Mouse (Mus musculus): Measurements from ENCODE around the gene Gins1.
"Not testable (repeated sequence)": the region's sequence is repeated elsewhere in the genome, so short reads cannot be mapped to it uniquely, and the experiment has no call there.

Gins1 gene

GRCm38 (mm10) chr2:150910295-150910881 is 5.2 kb downstream of the Gins1 start:
- no peak for DNase-seq (ENCODE audit: low spot score in 2 of 2)

- no peak for DNase-seq (ENCODE audit: low spot score in 2 of 2)
These were observed 9.7 kb downstream of the Gins1 start for GRCm38 (mm10) chr2:150914781-150915515.

GRCm38 (mm10) chr2:150915786-150916185 is 10.6 kb downstream of the Gins1 start:
- no peak for DNase-seq (ENCODE audit: low spot score in 2 of 2)

GRCm38 (mm10) chr2:150918720-150919119 is 13.5 kb downstream of the Gins1 start:
- DNase-seq (ENCODE audit: low spot score in 2 of 2) = no peak

GRCm38 (mm10) chr2:150920543-150920942 is 15.3 kb downstream of the Gins1 start:
- DNase-seq (ENCODE audit: low spot score in 2 of 2) = no peak

- peak in 1 of 2 experiments; percentile 46 for DNase-seq (ENCODE audit: low spot score in 2 of 2)
These were observed 16.5 kb downstream of the Gins1 start for GRCm38 (mm10) chr2:150921697-150922096.

- no peak for DNase-seq (ENCODE audit: low spot score in 2 of 2)
These were observed 17.0 kb downstream of the Gins1 start for GRCm38 (mm10) chr2:150922165-150922564.

GRCm38 (mm10) chr2:150923026-150923425 is 17.8 kb downstream of the Gins1 start:
- DNase-seq (ENCODE audit: low spot score in 2 of 2) = no peak

GRCm38 (mm10) chr2:150923505-150923904 is 18.3 kb downstream of the Gins1 start:
- DNase-seq (ENCODE audit: low spot score in 2 of 2) = no peak

GRCm38 (mm10) chr2:150927038-150927720 is 22.0 kb downstream of the Gins1 start:
- peak in 1 of 2 experiments; percentile 47 for DNase-seq (ENCODE audit: low spot score in 2 of 2)

GRCm38 (mm10) chr2:150929156-150929555 is 24.0 kb downstream of the Gins1 start:
- no peak for DNase-seq (ENCODE audit: low spot score in 2 of 2)

GRCm38 (mm10) chr2:150930806-150931205 is 25.6 kb downstream of the Gins1 start:
- no peak for DNase-seq (ENCODE audit: low spot score in 2 of 2)

- no peak for DNase-seq (ENCODE audit: low spot score in 2 of 2)
These were observed 28.3 kb downstream of the Gins1 start for GRCm38 (mm10) chr2:150933482-150933881.

- no peak for DNase-seq (ENCODE audit: low spot score in 2 of 2)
These were observed 29.5 kb downstream of the Gins1 start for GRCm38 (mm10) chr2:150934659-150935058.

GRCm38 (mm10) chr2:150944017-150944416 is 38.8 kb downstream of the Gins1 start:
- no peak for DNase-seq (ENCODE audit: low spot score in 2 of 2)

GRCm38 (mm10) chr2:150947341-150947740 is 42.1 kb downstream of the Gins1 start:
- DNase-seq (ENCODE audit: low spot score in 2 of 2) = not testable (repeated sequence)

GRCm38 (mm10) chr2:150947880-150948611 is 42.8 kb downstream of the Gins1 start:
- not testable (repeated sequence) for DNase-seq (ENCODE audit: low spot score in 2 of 2)

- no peak for DNase-seq (ENCODE audit: low spot score in 2 of 2)
These were observed 43.6 kb downstream of the Gins1 start for GRCm38 (mm10) chr2:150948786-150949185.

- DNase-seq (ENCODE audit: low spot score in 2 of 2) = no peak
These were observed 44.5 kb downstream of the Gins1 start for GRCm38 (mm10) chr2:150949652-150950051.

GRCm38 (mm10) chr2:150950056-150950455 is 44.9 kb downstream of the Gins1 start:
- DNase-seq (ENCODE audit: low spot score in 2 of 2) = no peak

- no peak for DNase-seq (ENCODE audit: low spot score in 2 of 2)
These were observed 46.0 kb downstream of the Gins1 start for GRCm38 (mm10) chr2:150951201-150951600.

GRCm38 (mm10) chr2:150955859-150956258 is 50.7 kb downstream of the Gins1 start:
- no peak for DNase-seq (ENCODE audit: low spot score in 2 of 2)

Measured in urinary bladder, postnatal 36 days (tissue).